Mouse (Mus musculus) ovary, postnatal 10 days (tissue): Measurements from ENCODE around the gene 5730522E02Rik.

Experiments
- DNase-seq: peaks from one replicate; pipeline ENCODE4 v3.0.0; 2022; ENCODE audit warnings: low spot score

5730522E02Rik gene

DNA sequence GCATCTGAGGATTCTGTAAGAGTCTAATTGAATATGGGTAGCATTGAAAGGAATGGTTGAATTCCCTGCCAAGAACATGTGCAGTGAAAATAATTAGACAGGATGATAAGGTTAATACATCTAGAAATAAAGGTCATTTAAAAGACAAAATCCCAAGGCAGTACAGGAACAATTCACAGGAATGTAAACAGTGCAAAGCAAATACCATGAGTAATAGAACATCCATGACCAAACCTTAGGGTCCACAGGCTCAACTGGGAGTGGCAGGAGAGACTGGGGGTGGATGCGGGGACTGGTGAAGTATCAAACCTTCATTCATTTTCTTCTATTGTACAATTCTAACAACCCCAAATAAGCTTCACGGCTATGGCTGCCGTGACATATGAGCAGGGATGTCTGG, 536.4 kb downstream of the 5730522E02Rik start:
- no peak for DNase-seq

DNA sequence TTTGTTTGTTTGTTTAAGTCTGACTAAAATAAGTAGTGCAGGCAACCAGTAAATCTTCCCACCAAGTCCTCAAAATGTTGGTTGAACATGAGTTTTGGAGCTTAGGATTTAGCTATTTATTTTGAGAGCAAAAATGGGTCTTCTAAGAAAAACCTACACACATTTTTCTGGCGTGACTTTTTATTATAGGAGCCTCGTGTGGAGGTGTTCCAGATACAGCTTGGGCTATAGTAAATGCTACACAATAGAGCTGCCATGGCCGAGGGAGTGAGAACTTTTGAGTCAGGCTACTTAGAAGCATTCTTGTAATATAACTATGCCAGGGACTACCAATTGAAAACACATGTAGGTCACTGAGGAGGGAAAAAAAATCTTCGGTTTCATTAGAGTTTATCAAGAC, 540.5 kb downstream of the 5730522E02Rik start:
- no peak for DNase-seq

DNA sequence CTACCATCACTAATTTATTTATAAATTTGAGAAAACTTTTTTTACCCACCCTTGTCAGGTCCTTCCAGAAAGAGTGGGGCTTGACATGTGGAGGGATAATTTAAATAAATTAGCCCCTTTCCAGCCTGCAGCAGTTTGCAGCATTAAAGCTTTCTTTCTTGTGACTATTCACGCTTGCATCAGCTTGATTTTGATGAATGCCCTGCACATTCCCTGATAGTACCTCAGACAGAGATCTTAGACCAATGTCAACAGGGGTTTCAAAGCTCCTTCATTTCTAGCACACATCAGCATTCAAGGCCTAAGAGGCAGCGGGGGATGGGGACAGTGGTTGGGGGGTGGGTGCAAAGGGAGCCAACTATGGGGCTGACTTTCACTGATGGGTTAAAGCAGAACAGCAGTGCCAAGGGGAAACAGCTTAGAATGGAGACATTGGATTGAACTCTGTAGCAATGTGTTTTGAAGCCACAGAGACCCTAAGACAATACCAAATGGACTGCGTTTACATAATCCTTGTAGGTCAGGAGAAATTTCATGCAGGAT, 545.9 kb downstream of the 5730522E02Rik start:
- DNase-seq, result no peak

DNA sequence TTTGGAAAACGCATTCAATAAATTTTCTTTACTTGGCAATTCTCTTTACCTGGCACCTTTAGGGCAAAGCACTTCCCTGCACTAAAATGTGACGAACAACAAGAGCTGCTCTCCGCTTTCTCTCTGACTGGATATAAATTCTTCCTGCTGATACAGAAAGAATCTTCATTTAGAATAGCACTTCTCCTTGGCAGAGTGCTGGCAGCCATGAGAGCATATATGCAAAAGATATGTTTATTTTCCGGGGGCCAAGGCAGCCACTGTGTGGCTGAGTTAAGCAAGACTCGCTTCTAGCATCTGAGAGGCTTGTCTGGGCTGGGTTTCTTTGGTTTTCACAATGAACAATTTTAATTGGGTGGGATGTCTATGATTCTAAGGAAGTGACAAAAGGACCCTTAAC, 564.3 kb downstream of the 5730522E02Rik start:
- no peak for DNase-seq

DNA sequence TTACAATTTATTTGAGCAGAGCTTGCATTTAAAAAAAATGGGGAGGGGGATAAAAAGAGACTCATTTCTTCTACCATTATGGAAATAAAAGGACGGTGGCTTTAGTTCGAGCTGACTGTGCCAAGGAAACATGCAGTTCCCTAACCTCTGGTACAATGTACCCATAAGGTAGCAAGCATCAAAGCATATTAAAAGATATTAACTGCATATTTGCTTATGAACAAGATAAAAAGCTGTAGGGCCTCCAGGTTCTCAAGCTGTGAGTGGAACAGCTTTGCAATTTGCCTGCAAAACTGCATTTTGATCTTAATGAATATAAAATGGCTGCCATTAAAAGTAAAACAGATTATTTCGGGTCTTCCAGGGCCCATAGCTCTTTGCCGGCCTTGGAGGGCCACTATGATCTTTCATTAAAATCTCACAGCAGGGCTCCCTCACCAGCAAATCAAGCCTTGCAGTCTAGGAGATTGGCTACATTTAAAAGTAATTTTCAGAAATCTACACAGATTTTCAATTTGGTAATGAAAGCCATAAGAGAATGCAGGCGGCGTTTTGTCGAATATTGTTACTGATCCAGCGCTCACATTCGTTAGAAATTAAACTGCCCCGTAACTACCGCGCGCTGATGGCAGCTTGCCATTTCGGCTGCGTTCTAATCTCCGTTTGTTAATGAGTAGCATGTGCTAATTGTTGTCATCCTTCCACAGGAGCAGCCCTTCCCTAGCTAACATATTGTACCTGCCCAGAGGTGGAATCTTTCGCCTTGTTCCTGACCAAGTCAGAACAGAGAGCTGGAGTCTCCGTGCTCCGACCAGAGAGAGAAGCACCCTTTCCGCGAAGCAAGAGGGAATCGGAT, 565.6 kb downstream of the 5730522E02Rik start:
- DNase-seq, result no peak

DNA sequence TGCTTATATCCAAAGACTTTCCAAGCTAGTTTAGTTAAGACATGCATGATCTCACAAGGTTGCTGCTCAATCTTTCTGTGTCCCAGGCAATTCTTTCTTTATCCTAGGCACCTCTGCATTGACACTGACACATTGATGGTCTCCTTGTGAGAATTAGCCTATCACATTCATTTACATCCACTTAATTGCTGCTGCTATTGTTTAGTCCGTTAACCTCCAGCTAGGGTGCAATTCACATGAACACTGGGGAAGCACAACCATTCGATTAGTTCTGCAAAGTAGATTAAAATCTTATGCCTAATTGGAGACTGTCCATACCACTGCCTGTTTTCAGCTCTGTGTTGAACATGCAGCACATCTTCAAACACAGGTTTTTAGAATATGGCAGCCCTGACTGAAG, 603.7 kb downstream of the 5730522E02Rik start:
- DNase-seq, result no peak

DNA sequence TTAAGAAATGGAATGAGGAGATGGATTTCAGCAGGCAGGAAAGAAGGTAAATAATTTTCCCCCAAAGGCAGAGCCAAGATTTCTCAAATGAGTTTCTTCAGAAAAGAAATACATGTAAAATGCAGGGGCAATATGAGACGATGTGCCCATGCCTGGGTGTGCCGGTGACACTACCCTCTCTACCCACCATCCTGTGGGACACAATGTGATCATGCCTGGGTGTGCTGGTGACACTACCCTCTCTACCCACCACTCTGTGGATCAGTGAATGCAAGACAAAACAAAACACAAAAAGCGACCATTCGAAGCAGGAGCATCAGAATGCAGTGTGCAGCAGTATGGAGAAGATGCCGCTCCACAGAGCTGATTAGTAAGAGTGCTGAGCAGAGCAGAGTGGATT, 610.5 kb downstream of the 5730522E02Rik start:
- DNase-seq, result no peak

DNA sequence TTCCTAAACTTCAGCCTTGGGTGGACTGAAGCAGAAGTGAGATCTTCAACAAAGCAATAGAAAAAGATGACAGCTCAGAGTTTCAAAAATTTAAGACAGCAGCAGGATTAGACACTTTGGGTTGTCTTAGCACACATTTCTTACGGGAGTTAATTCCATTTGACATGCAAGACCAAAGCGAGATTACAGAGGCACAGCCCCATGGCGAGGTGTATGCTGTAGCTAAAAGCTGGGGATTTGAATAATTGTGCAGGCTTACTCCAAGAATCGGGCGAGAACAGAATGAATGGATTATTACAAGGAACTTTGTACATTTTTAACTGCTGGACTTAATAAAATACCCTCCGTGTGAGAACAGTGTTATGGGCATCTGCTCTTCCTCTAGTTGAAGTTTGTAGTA, 615.3 kb downstream of the 5730522E02Rik start:
- DNase-seq, result no peak

DNA sequence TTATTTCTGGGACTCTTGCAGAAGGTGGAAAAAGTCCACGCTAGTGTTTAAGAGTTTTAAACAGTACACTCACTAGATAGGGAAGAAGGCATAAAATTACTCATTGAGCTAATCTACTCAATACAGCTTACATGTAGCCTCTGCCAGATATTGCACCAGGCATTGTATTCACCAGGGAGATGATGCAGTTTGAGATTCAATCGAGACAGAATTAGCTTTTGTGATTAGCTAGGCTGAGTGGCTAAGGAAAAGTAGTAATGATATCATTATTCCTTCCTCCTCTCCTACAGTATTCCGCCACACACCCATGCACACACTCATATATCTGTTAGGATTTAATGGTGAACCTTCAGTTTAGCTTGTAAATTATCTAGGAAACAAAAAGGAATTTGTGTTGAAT, 615.8 kb downstream of the 5730522E02Rik start:
- DNase-seq, result no peak

DNA sequence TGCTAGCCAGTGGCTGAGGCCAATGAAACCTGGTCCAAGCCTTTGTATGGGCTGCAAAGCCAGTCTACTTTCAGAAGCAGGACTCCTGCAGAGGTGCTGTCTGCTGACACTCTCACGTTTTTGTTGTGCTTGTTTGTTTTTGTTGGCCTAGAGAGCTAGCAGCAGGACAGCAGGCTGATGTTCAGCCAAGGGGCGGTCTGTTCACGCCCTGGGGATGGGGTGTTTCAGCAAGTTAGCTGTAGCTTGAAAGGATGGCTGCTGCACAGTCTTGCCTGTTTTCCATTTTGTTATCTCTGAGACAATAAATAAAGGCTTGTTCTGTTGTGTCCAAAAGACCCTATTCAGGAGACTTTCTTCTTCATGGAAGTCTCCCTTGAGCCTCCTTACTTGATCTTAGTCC, 618.3 kb downstream of the 5730522E02Rik start:
- DNase-seq, result no peak

DNA sequence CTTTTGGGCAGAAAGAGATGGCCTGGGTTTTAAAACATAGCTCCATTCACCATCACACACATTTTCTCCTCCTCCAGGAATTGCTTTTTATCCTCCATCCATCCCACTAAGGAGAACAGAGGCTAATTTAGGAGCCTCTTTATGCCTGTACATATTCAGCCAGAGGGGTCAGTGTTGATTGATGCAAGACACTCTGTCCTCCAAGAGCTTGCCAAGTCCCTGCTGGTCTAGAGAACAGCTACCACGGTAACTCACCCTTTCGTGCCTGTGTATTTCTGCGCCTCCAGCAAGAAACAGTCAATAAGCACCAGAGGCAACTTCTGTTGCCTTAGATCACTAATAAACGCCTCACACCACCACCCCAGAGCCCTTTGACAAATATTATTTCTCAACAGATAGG, 620.3 kb downstream of the 5730522E02Rik start:
- DNase-seq, result no peak

DNA sequence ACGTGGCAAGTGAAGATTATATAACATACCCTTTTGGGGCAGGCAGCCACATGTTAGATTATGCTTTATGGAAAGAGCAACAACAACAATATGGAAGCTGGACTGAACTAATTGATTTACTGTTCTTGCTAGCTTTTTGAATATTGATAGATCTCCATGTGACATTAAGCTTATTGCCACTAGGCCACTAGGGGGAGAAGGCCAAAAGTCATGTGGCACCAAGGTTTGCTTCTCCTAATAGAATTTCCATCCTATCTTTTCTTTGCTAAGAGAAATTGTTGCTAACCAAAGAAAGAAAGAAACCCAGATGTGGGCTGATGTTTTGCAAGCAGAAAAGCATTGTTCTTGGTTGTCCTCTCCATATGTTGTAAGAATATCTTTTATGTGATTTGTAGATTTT, 621.1 kb downstream of the 5730522E02Rik start:
- DNase-seq, result no peak

DNA sequence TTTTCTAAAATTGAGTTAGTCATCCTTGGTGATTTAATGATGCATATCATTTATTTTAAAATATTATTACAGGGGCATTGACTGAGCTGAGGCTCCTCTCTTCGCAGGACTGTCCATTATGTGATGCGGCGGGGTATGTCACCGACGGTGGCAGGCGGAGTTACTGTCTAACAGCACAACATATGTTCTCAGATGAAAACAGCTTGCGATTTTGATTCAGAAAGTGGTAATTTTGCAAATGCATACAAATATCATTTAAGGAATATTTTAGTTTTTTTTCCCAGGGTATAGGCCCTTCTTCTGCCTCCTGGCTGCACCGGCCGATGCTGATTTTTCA, 636.5 kb downstream of the 5730522E02Rik start:
- DNase-seq, result no peak

DNA sequence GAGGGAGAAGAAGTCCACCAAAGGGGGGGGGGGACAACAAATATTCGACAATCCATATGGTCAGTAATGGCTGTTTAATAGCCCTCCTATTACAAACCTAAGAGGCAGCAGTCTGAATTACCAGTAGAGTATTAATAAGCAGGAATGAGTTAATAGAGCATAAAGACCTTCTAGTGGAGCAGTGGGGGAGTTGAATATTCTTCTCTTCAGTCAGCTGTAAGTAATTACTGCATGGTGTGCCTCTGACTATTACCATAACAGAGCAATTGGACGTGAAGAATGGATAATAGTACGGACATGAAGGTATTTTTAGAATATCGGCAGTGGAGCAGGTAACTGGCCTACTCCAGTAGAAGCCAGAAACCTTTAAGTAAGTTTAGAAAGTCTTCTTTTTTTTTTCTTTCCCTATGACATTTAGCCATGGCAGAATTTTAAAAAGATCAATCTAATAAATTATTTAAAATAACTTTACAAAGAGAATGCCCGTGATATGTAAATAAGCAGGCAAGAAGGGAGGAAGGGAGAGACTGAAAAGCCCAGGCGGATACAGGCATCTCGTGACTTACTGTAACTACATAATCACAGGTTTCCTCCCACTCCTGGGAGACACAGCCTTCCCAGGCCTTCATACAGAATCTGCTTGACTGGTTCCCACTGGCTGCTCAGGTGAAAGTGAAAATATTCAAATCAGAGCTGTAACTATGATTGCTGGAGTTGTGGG, 637.0 kb downstream of the 5730522E02Rik start:
- no peak for DNase-seq

DNA sequence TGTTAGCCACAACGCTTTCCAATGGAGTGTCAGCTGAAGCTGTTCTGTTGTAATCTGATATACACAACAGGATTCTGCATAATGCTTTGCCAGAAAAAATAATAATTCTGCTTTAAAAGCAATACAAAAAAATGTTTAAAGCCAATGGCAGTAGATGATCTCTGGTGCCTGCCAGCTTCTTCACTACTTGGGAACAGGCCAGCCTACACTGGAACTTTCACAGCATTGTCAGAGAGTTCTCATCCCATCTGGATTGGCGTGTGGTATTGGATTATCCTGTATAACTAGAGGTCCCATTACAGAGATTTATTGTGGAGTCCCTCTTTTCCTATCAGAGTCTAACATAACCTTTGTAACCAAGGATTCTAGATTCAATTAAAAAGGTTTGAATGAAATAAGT, 639.2 kb downstream of the 5730522E02Rik start:
- DNase-seq, result no peak
